Mouse (Mus musculus) testis, adult 2 months (tissue): ENCODE results near the gene Il18r1.

Experiments
- CTCF ChIP-seq: fragments of 200-500 bp; IDR thresholded peaks from 2 replicates; pipeline ENCODE4 v1.5.1; 2012; ENCODE audit warnings: low read depth, mild to moderate bottlenecking, inconsistent platforms, low read length, moderate library complexity; ENCODE audit not compliant: control insufficient read depth, insufficient read depth, insufficient replicate concordance
- POLR2A ChIP-seq: fragments of 200-500 bp; IDR thresholded peaks from 2 replicates; pipeline ENCODE4 v1.6.1; 2012; ENCODE audit warnings: low read depth, mild to moderate bottlenecking, inconsistent platforms, low read length, moderate library complexity; ENCODE audit not compliant: control insufficient read depth

GRCm38 (mm10) chr1:40418512-40418911, 46.8 kb upstream of the Il18r1 start:
- TF ChIP-seq POLR2A (no peak), CTCF (no peak)
